11 mouse cellular contexts compared by ENCODE assay signal in genomic region chr6:91752884-91753283, GRCm38 (mm10).
DNase-seq lines count a peak whose midpoint lies in the region; ATAC-seq lines count a peak whose summit lies in the region.
"Had no signal": no experiment of that assay in that cellular context is flagged by ENCODE, and none has a peak within 500 bp of the region (broad histone marks: within the 10 kb centered on the region; RNA-seq: fewer than 3 reads in every experiment).

No protein-coding gene starts in this region.

- DNase-seq in adrenal gland, postnatal 14 days = peak; percentile 61
- DNase-seq in adrenal gland, postnatal 10 days = no peak
- DNase-seq in kidney, adult 11 months = peak; percentile 70
- peak; percentile 85 for DNase-seq in testis, postnatal 10 days (ENCODE audit: low spot score)
- no peak for DNase-seq in testis, postnatal 14 days (ENCODE audit: low spot score)
- DNase-seq: cerebellum, postnatal 36 days; layer of hippocampus, postnatal 36 days had no signal

- H3K9ac ChIP-seq in kidney, embryonic 16.5 days (replicated peaks; ENCODE audit: low read length) = no peak overlapping the region
- H3K9ac ChIP-seq in forebrain, embryonic 12.5 days = no peak overlapping the region
- H3K9ac ChIP-seq: liver, embryonic 14.5 days had no signal

- H3K27me3 ChIP-seq in kidney, embryonic 16.5 days (ENCODE audit: insufficient read depth, low read length) = no peaks in the 10 kb centered on the region
- no peaks in the 10 kb centered on the region for H3K27me3 ChIP-seq in forebrain, embryonic 12.5 days

- no peak overlapping the region; the same call in 1 of the 2 replicates for H3K27ac ChIP-seq in kidney, embryonic 16.5 days (ENCODE audit: low read length)
- no peak overlapping the region for H3K27ac ChIP-seq in forebrain, embryonic 12.5 days
- H3K27ac ChIP-seq: liver, embryonic 14.5 days had no signal

- H3K36me3 ChIP-seq in kidney, embryonic 16.5 days (ENCODE audit: insufficient read depth, low read length) = peaks cover 56% of the 10 kb centered on the region
- peaks cover 75% of the 10 kb centered on the region for H3K36me3 ChIP-seq in forebrain, embryonic 12.5 days (replicated peaks)

- no peak for ATAC-seq in kidney, embryonic 16.5 days (ENCODE audit: low FRiP score, low TSS enrichment)
- ATAC-seq in inflammation-experienced regulatory T-cells, adult 6 months = no peak
- no peak for ATAC-seq in forebrain, embryonic 12.5 days (ENCODE audit: low FRiP score)

- H3K9me3 ChIP-seq in kidney, embryonic 16.5 days (ENCODE audit: low read length) = no peaks in the 10 kb centered on the region; the same call in 1 of the 2 replicates
- H3K9me3 ChIP-seq in forebrain, embryonic 12.5 days = no peaks in the 10 kb centered on the region

- no peak overlapping the region for H3K4me3 ChIP-seq in kidney, embryonic 16.5 days (ENCODE audit: low read length)
- no peak overlapping the region for H3K4me3 ChIP-seq in forebrain, embryonic 12.5 days (replicated peaks)

- WGBS in kidney, embryonic 16.5 days = 44% methylated on average over 8 of the region's 8 CpGs
- 61% methylated on average over 8 of the region's 8 CpGs for WGBS in forebrain, embryonic 12.5 days

- peaks cover 8% of the 10 kb centered on the region for H3K4me1 ChIP-seq in kidney, embryonic 16.5 days (ENCODE audit: insufficient read depth, low read length)
- no peaks in the 10 kb centered on the region for H3K4me1 ChIP-seq in forebrain, embryonic 12.5 days

- no peak overlapping the region for H3K4me2 ChIP-seq in kidney, embryonic 16.5 days (replicated peaks; ENCODE audit: low read depth, low read length)
- no peak overlapping the region for H3K4me2 ChIP-seq in forebrain, embryonic 12.5 days

Comparison
In these comparisons a context has a peak if more than half of its experiments do, and no peak if none do; other contexts are left out.
1. DNase-seq: peak in adrenal gland, postnatal 14 days (single experiment), kidney, adult 11 months (single experiment) and testis, postnatal 10 days (single experiment); none in adrenal gland, postnatal 10 days (single experiment) and testis, postnatal 14 days (single experiment).